Mouse (Mus musculus) embryonic facial prominence, embryonic 13.5 days (tissue): ENCODE measurements at regions not wholly inside any gene's neighbourhood (a gene's known extent, or its start where the extent isn't known, plus 50 kb on each side); places are given as distances from the start of the nearest gene placed in this dataset.
A peak's percentile ranks its signal among the peaks of the same experiment; 100 is the strongest.

Source experiments
- ATAC-seq: fragments of 200-750 bp; cut with Nextera tagmentation; 2 replicates; pipeline ENCODE4 v1.8.0; 2017; ENCODE audit warnings: low read depth; ENCODE audit not compliant: insufficient number of reproducible peaks, insufficient read depth, low FRiP score, low TSS enrichment
- H3K27ac ChIP-seq: fragments of 300-500 bp; sonication (generic); 2 replicates; pipeline ENCODE4 v1.5.1; 2015; ENCODE audit warnings: moderate library complexity, mild to moderate bottlenecking, inconsistent platforms
- H3K27me3 ChIP-seq: fragments of 300-500 bp; sonication (generic); 2 replicates; pipeline ENCODE4 v1.6.1; 2015; ENCODE audit warnings: mild to moderate bottlenecking, inconsistent platforms
- H3K36me3 ChIP-seq: fragments of 300-500 bp; sonication (generic); 2 replicates; pipeline ENCODE4 v1.6.1; 2015; ENCODE audit warnings: mild to moderate bottlenecking, inconsistent platforms
- H3K4me1 ChIP-seq: fragments of 300-500 bp; sonication (generic); 2 replicates; pipeline ENCODE4 v1.6.1; 2015; ENCODE audit warnings: inconsistent platforms
- H3K4me2 ChIP-seq: fragments of 300-500 bp; sonication (generic); 2 replicates; pipeline ENCODE4 v1.6.1; 2015; ENCODE audit warnings: moderate library complexity, mild to moderate bottlenecking, inconsistent platforms
- H3K4me3 ChIP-seq: fragments of 300-500 bp; sonication (generic); 2 replicates; pipeline ENCODE4 v1.5.1; 2015; ENCODE audit warnings: mild to moderate bottlenecking, inconsistent platforms
- H3K9ac ChIP-seq: fragments of 300-500 bp; sonication (generic); 2 replicates; pipeline ENCODE4 v1.6.1; 2015; ENCODE audit warnings: mild to moderate bottlenecking, inconsistent platforms
- H3K9me3 ChIP-seq: fragments of 300-500 bp; sonication (generic); 2 replicates; pipeline ENCODE4 v1.6.1; 2016; ENCODE audit warnings: inconsistent platforms
- WGBS: fragments of 180-500 bp; shearing (Covaris S2); methylation state at CpG from one replicate; pipeline ENCODE4 v1.1.7; 2015; ENCODE audit warnings: mixed read lengths; 5-methylcytosine and 5-hydroxymethylcytosine counted together

GRCm38 (mm10) chr1:119143808-119144207 is 90.4 kb upstream of the Gli2 start:
- Histone ChIP-seq H3K27ac (peak overlapping the region; percentile 62), H3K9ac (peak overlapping the region; percentile 16; the same call in 1 of the 2 replicates), H3K4me2 (no peak overlapping the region; the same call in 1 of the 2 replicates), H3K9me3 (no peaks in the 10 kb centered on the region), H3K36me3 (no peaks in the 10 kb centered on the region), H3K4me3 (no peak overlapping the region), H3K27me3 (no peaks in the 10 kb centered on the region), H3K4me1 (peaks cover 16% of the 10 kb centered on the region)
- no peak for ATAC-seq
- WGBS: 26% methylated on average over 11 of the region's 11 CpGs

- Histone ChIP-seq H3K4me3 (no peak overlapping the region), H3K9me3 (no peaks in the 10 kb centered on the region), H3K27ac (no peak overlapping the region), H3K27me3 (no peaks in the 10 kb centered on the region; the same call in 1 of the 2 replicates), H3K9ac (no peak overlapping the region), H3K36me3 (no peaks in the 10 kb centered on the region), H3K4me1 (no peaks in the 10 kb centered on the region), H3K4me2 (no peak overlapping the region)
- ATAC-seq: no peak
- 93% methylated on average over 3 of the region's 3 CpGs for WGBS
Observed at GRCm38 (mm10) chr1:119129039-119129438, 75.6 kb upstream of the Gli2 start.

- Histone ChIP-seq H3K27me3 (no peaks in the 10 kb centered on the region), H3K27ac (no peak overlapping the region), H3K9ac (no peak overlapping the region), H3K36me3 (no peaks in the 10 kb centered on the region), H3K4me3 (no peak overlapping the region), H3K4me1 (no peaks in the 10 kb centered on the region), H3K4me2 (no peak overlapping the region), H3K9me3 (no peaks in the 10 kb centered on the region)
- no peak for ATAC-seq
- WGBS: 42% methylated on average over 6 of the region's 6 CpGs
Observed at GRCm38 (mm10) chr1:119125561-119125960, 72.1 kb upstream of the Gli2 start.

GRCm38 (mm10) chr1:119124798-119125197 is 71.4 kb upstream of the Gli2 start:
- H3K4me1 ChIP-seq: no peaks in the 10 kb centered on the region
- no peak overlapping the region for H3K9ac ChIP-seq
- no peaks in the 10 kb centered on the region for H3K36me3 ChIP-seq
- no peak overlapping the region for H3K27ac ChIP-seq
- H3K4me2 ChIP-seq: no peak overlapping the region
- no peaks in the 10 kb centered on the region for H3K27me3 ChIP-seq
- 84% methylated on average over 4 of the region's 4 CpGs for WGBS
- no peaks in the 10 kb centered on the region for H3K9me3 ChIP-seq
- no peak for ATAC-seq
- H3K4me3 ChIP-seq: no peak overlapping the region

GRCm38 (mm10) chr1:119124063-119124462 is 70.6 kb upstream of the Gli2 start:
- Histone ChIP-seq H3K9me3 (no peaks in the 10 kb centered on the region), H3K4me3 (no peak overlapping the region), H3K4me1 (no peaks in the 10 kb centered on the region), H3K9ac (no peak overlapping the region), H3K4me2 (no peak overlapping the region), H3K27ac (no peak overlapping the region), H3K36me3 (no peaks in the 10 kb centered on the region), H3K27me3 (no peaks in the 10 kb centered on the region)
- no peak for ATAC-seq
- 78% methylated on average over 2 of the region's 2 CpGs for WGBS

GRCm38 (mm10) chr1:119123402-119123801 is 70.0 kb upstream of the Gli2 start:
- Histone ChIP-seq H3K27me3 (no peaks in the 10 kb centered on the region), H3K4me1 (no peaks in the 10 kb centered on the region), H3K36me3 (no peaks in the 10 kb centered on the region), H3K4me2 (no peak overlapping the region), H3K27ac (no peak overlapping the region), H3K9ac (no peak overlapping the region), H3K4me3 (no peak overlapping the region), H3K9me3 (no peaks in the 10 kb centered on the region)
- no peak for ATAC-seq
- 32% methylated on average over 3 of the region's 3 CpGs for WGBS

GRCm38 (mm10) chr1:119122975-119123374 is 69.6 kb upstream of the Gli2 start:
- H3K27me3 ChIP-seq: no peaks in the 10 kb centered on the region
- H3K9ac ChIP-seq: no peak overlapping the region
- 65% methylated on average over 6 of the region's 6 CpGs for WGBS
- H3K4me3 ChIP-seq: no peak overlapping the region
- ATAC-seq: no peak
- H3K36me3 ChIP-seq: no peaks in the 10 kb centered on the region
- H3K9me3 ChIP-seq: no peaks in the 10 kb centered on the region
- no peaks in the 10 kb centered on the region for H3K4me1 ChIP-seq
- no peak overlapping the region for H3K27ac ChIP-seq
- H3K4me2 ChIP-seq: no peak overlapping the region

- H3K27ac ChIP-seq: no peak overlapping the region
- ATAC-seq: no peak
- H3K4me1 ChIP-seq: no peaks in the 10 kb centered on the region
- no peak overlapping the region for H3K4me2 ChIP-seq
- H3K9me3 ChIP-seq: no peaks in the 10 kb centered on the region
- H3K4me3 ChIP-seq: no peak overlapping the region
- H3K27me3 ChIP-seq: no peaks in the 10 kb centered on the region
- 41% methylated on average over 8 of the region's 8 CpGs for WGBS
- H3K36me3 ChIP-seq: no peaks in the 10 kb centered on the region
- no peak overlapping the region for H3K9ac ChIP-seq
Observed at GRCm38 (mm10) chr1:119119863-119120569, 66.6 kb upstream of the Gli2 start.

GRCm38 (mm10) chr1:119115106-119115674 is 61.8 kb upstream of the Gli2 start:
- no peaks in the 10 kb centered on the region for H3K9me3 ChIP-seq
- no peak for ATAC-seq
- 81% methylated on average over 7 of the region's 7 CpGs for WGBS
- no peaks in the 10 kb centered on the region for H3K36me3 ChIP-seq
- no peak overlapping the region for H3K4me2 ChIP-seq
- no peaks in the 10 kb centered on the region for H3K4me1 ChIP-seq
- no peak overlapping the region for H3K9ac ChIP-seq
- H3K27ac ChIP-seq: no peak overlapping the region
- no peaks in the 10 kb centered on the region for H3K27me3 ChIP-seq
- no peak overlapping the region for H3K4me3 ChIP-seq

GRCm38 (mm10) chr1:119108578-119108977 is 55.2 kb upstream of the Gli2 start:
- Histone ChIP-seq H3K27me3 (no peaks in the 10 kb centered on the region), H3K9me3 (no peaks in the 10 kb centered on the region), H3K4me3 (no peak overlapping the region), H3K4me2 (no peak overlapping the region), H3K27ac (no peak overlapping the region), H3K9ac (no peak overlapping the region), H3K4me1 (peaks cover 8% of the 10 kb centered on the region), H3K36me3 (no peaks in the 10 kb centered on the region)
- ATAC-seq: no peak
- 86% methylated on average over 9 of the region's 9 CpGs for WGBS

- no peaks in the 10 kb centered on the region for H3K9me3 ChIP-seq
- no peak overlapping the region for H3K4me3 ChIP-seq
- no peak for ATAC-seq
- no peak overlapping the region for H3K9ac ChIP-seq
- no peaks in the 10 kb centered on the region for H3K36me3 ChIP-seq
- no peaks in the 10 kb centered on the region for H3K27me3 ChIP-seq
- H3K4me2 ChIP-seq: no peak overlapping the region
- peaks cover 8% of the 10 kb centered on the region for H3K4me1 ChIP-seq
- peak overlapping the region; percentile 33; the same call in 1 of the 2 replicates for H3K27ac ChIP-seq
- WGBS: 50% methylated on average over 18 of the region's 18 CpGs
Observed at GRCm38 (mm10) chr1:119106246-119106975, 53.0 kb upstream of the Gli2 start.
